Mouse (Mus musculus): ENCODE data around the gene Btnl1. TPM values are rescaled to one million over a fixed set of nuclear protein-coding genes. Genes with fewer than 3 reads are reported as not detected.

Btnl1 gene
- total and polyA plus RNA-seq, 2 experiments from 2014 or later, result not detected

GRCm38 (mm10) chr17:34379451-34379850, 2.5 kb downstream of the Btnl1 start:
- no peaks in the 10 kb centered on the region for H3K4me1 ChIP-seq (ENCODE audit: insufficient read depth, low read length)
- no peak overlapping the region for H3K9ac ChIP-seq (replicated peaks; ENCODE audit: low read length, poor library complexity, severe bottlenecking)
- DNase-seq (ENCODE audit: low spot score), result no peak
- no peaks in the 10 kb centered on the region for H3K27me3 ChIP-seq (ENCODE audit: insufficient read depth, low read length)
- H3K9me3 ChIP-seq (ENCODE audit: low read length), result no peaks in the 10 kb centered on the region
- no peak overlapping the region for H3K27ac ChIP-seq (ENCODE audit: low read depth, low read length)
- H3K4me3 ChIP-seq (ENCODE audit: low read depth, low read length), result no peak overlapping the region
- no peak overlapping the region for H3K4me2 ChIP-seq (ENCODE audit: low read depth, low read length, poor library complexity, severe bottlenecking)
- no peak for TF ChIP-seq CTCF (IDR thresholded peaks at IDR 0.05)
- H3K36me3 ChIP-seq (ENCODE audit: insufficient read depth, low read length), result no peaks in the 10 kb centered on the region
- no peak for ATAC-seq (ENCODE audit: low FRiP score)
- 73% methylated on average over 7 of the region's 7 CpGs for WGBS

GRCm38 (mm10) chr17:34381876-34382275, 4.9 kb downstream of the Btnl1 start:
- H3K36me3 ChIP-seq (ENCODE audit: insufficient read depth, low read length), result no peaks in the 10 kb centered on the region
- H3K9ac ChIP-seq (replicated peaks; ENCODE audit: low read length, poor library complexity, severe bottlenecking), result no peak overlapping the region
- H3K27ac ChIP-seq (ENCODE audit: low read depth, low read length), result no peak overlapping the region
- no peak overlapping the region for H3K4me3 ChIP-seq (ENCODE audit: low read depth, low read length)
- TF ChIP-seq CTCF (IDR thresholded peaks at IDR 0.05), result no peak
- H3K4me2 ChIP-seq (ENCODE audit: low read depth, low read length, poor library complexity, severe bottlenecking), result no peak overlapping the region
- no peaks in the 10 kb centered on the region for H3K27me3 ChIP-seq (ENCODE audit: insufficient read depth, low read length)
- H3K4me1 ChIP-seq (ENCODE audit: insufficient read depth, low read length), result no peaks in the 10 kb centered on the region
- ATAC-seq (ENCODE audit: low FRiP score) (no peak), DNase-seq (ENCODE audit: low spot score) (no peak)
- H3K9me3 ChIP-seq (ENCODE audit: low read length), result no peaks in the 10 kb centered on the region
- 82% methylated on average over 11 of the region's 11 CpGs for WGBS

GRCm38 (mm10) chr17:34383212-34383611, 6.3 kb downstream of the Btnl1 start:
- H3K27ac ChIP-seq (ENCODE audit: low read depth, low read length), result no peak overlapping the region
- no peaks in the 10 kb centered on the region for H3K27me3 ChIP-seq (ENCODE audit: insufficient read depth, low read length)
- no peak overlapping the region for H3K4me2 ChIP-seq (ENCODE audit: low read depth, low read length, poor library complexity, severe bottlenecking)
- no peaks in the 10 kb centered on the region for H3K9me3 ChIP-seq (ENCODE audit: low read length)
- H3K36me3 ChIP-seq (ENCODE audit: insufficient read depth, low read length), result no peaks in the 10 kb centered on the region
- no peaks in the 10 kb centered on the region for H3K4me1 ChIP-seq (ENCODE audit: insufficient read depth, low read length)
- peak; percentile 36 for TF ChIP-seq CTCF (IDR thresholded peaks at IDR 0.05)
- no peak overlapping the region for H3K4me3 ChIP-seq (ENCODE audit: low read depth, low read length)
- 80% methylated on average over 7 of the region's 7 CpGs for WGBS
- H3K9ac ChIP-seq (replicated peaks; ENCODE audit: low read length, poor library complexity, severe bottlenecking), result no peak overlapping the region
- DNase-seq (ENCODE audit: low spot score), result no peak
- ATAC-seq (ENCODE audit: low FRiP score), result no peak

GRCm38 (mm10) chr17:34384699-34385098, 7.8 kb downstream of the Btnl1 start:
- no peak overlapping the region for H3K4me3 ChIP-seq (ENCODE audit: low read depth, low read length)
- no peak overlapping the region for H3K27ac ChIP-seq (ENCODE audit: low read depth, low read length)
- H3K9me3 ChIP-seq (ENCODE audit: low read length), result no peaks in the 10 kb centered on the region
- H3K27me3 ChIP-seq (ENCODE audit: insufficient read depth, low read length), result no peaks in the 10 kb centered on the region
- 74% methylated on average over 3 of the region's 3 CpGs for WGBS
- no peak for DNase-seq (ENCODE audit: low spot score)
- no peak for ATAC-seq (ENCODE audit: low FRiP score)
- H3K36me3 ChIP-seq (ENCODE audit: insufficient read depth, low read length), result no peaks in the 10 kb centered on the region
- no peak overlapping the region for H3K4me2 ChIP-seq (ENCODE audit: low read depth, low read length, poor library complexity, severe bottlenecking)
- no peak for TF ChIP-seq CTCF (IDR thresholded peaks at IDR 0.05)
- no peaks in the 10 kb centered on the region for H3K4me1 ChIP-seq (ENCODE audit: insufficient read depth, low read length)
- H3K9ac ChIP-seq (replicated peaks; ENCODE audit: low read length, poor library complexity, severe bottlenecking), result no peak overlapping the region

DNA sequence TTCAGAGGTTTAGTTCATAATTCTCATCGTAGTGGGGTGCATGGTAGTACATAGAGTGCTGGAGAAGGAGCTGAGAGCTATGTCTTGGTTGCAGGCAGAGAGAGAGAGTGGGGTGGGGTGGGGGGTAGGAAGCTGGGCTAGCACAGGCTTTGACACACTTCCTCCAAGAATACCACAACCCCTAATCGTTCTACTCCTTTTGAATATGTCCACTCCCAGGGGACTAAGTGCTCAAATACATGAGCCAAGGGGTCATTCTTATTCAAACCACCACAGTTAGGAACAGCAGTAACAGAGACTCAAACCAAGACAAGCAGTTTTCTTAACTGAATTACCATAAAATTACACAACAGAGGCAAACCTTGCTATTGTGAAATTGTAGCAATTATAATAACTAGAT, 9.7 kb downstream of the Btnl1 start:
- no peak for TF ChIP-seq CTCF (IDR thresholded peaks at IDR 0.05)
- 73% methylated on average over 2 of the region's 2 CpGs for WGBS
- no peak for ATAC-seq (ENCODE audit: low FRiP score)

GRCm38 (mm10) chr17:34388513-34388912, 11.6 kb downstream of the Btnl1 start:
- Histone ChIP-seq H3K4me2 (ENCODE audit: low read depth, low read length, poor library complexity, severe bottlenecking) (no peak overlapping the region), H3K27ac (ENCODE audit: low read depth, low read length) (no peak overlapping the region), H3K4me1 (ENCODE audit: insufficient read depth, low read length) (no peaks in the 10 kb centered on the region), H3K27me3 (ENCODE audit: insufficient read depth, low read length) (no peaks in the 10 kb centered on the region), H3K4me3 (ENCODE audit: low read depth, low read length) (no peak overlapping the region), H3K36me3 (ENCODE audit: insufficient read depth, low read length) (no peaks in the 10 kb centered on the region), H3K9me3 (ENCODE audit: low read length) (no peaks in the 10 kb centered on the region), H3K9ac (replicated peaks; ENCODE audit: low read length, poor library complexity, severe bottlenecking) (no peak overlapping the region)
- WGBS, result 31% methylated on average over 4 of the region's 4 CpGs
- DNase-seq (ENCODE audit: low spot score) (peak; percentile 36), ATAC-seq (ENCODE audit: low FRiP score) (no peak)
- TF ChIP-seq CTCF (IDR thresholded peaks at IDR 0.05), result peak; percentile 76

More for the DNA sequence above, 9.7 kb downstream of the Btnl1 start:
- Histone ChIP-seq H3K36me3 (ENCODE audit: insufficient read depth, low read length) (no peaks in the 10 kb centered on the region), H3K27me3 (ENCODE audit: insufficient read depth, low read length) (no peaks in the 10 kb centered on the region), H3K9ac (replicated peaks; ENCODE audit: low read length, poor library complexity, severe bottlenecking) (no peak overlapping the region), H3K27ac (ENCODE audit: low read depth, low read length) (no peak overlapping the region), H3K4me1 (ENCODE audit: insufficient read depth, low read length) (no peaks in the 10 kb centered on the region), H3K4me3 (ENCODE audit: low read depth, low read length) (no peak overlapping the region), H3K4me2 (ENCODE audit: low read depth, low read length, poor library complexity, severe bottlenecking) (no peak overlapping the region), H3K9me3 (ENCODE audit: low read length) (no peaks in the 10 kb centered on the region)
- no peak for DNase-seq (ENCODE audit: low spot score)

All from midbrain, postnatal 0 days (tissue).